Mouse (Mus musculus) brown adipose tissue, adult 24 weeks (tissue): ENCODE data around the gene Rgl3. TPM values are rescaled to one million over a fixed set of nuclear protein-coding genes. Genes with fewer than 3 reads are reported as not detected.

Source experiments
- H3K27ac ChIP-seq: fragments of 200-500 bp; replicated peaks from 2 replicates; pipeline ENCODE4 v1.5.1; 2012; ENCODE audit warnings: low read depth, mild to moderate bottlenecking, low read length
- H3K4me1 ChIP-seq: fragments of 200-500 bp; 2 replicates; pipeline ENCODE4 v1.6.1; 2012; ENCODE audit warnings: low read length, mixed read lengths; ENCODE audit not compliant: control insufficient read depth, insufficient read depth, insufficient read length
- H3K4me3 ChIP-seq: fragments of 200-500 bp; 2 replicates; pipeline ENCODE4 v1.5.1; 2012; ENCODE audit warnings: low read depth, mild to moderate bottlenecking, low read length, moderate library complexity; ENCODE audit not compliant: insufficient read depth
- polyA plus RNA-seq: library from polyadenylated mRNA; stranded (reverse); fragments of >200 nt; gene quantifications from 2 replicates; pipeline ENCODE4 v1.2.4, GENCODE M21; 2012; ENCODE audit not compliant: missing spikeins, insufficient read depth, insufficient read length

The Rgl3 gene
- polyA plus RNA-seq, 1 experiment = 9.2 TPM

- no peak overlapping the region for H3K4me3 ChIP-seq
- no peak overlapping the region for H3K27ac ChIP-seq
- H3K4me1 ChIP-seq = no peaks in the 10 kb centered on the region
These were observed 45.0 kb downstream of the Rgl3 start for GRCm38 (mm10) chr9:21944267-21944666.

DNA sequence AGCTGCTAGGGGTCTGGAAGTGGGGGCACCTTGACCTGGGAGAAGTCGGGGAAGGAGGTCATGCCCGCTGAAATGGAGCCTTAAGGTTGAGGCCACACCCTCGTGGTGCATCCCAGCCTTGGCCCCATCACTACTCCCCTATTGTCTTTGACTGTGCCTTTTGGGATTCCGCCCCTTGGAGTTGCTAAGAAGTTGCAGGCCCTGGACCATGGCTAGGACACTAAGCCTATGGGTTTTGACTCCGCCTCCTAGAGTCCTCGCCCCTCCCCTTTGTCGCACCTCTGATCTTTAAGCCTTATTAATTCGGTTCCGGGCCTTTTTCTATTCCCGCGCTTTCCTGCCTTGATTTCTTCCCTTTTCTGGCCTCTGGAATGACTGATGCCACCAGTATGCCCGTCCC, 45.6 kb downstream of the Rgl3 start:
- Histone ChIP-seq H3K27ac (no peak overlapping the region), H3K4me1 (no peaks in the 10 kb centered on the region), H3K4me3 (no peak overlapping the region)

GRCm38 (mm10) chr9:21943046-21943445, 46.2 kb downstream of the Rgl3 start:
- Histone ChIP-seq H3K4me3 (no peak overlapping the region), H3K27ac (no peak overlapping the region), H3K4me1 (no peaks in the 10 kb centered on the region)

DNA sequence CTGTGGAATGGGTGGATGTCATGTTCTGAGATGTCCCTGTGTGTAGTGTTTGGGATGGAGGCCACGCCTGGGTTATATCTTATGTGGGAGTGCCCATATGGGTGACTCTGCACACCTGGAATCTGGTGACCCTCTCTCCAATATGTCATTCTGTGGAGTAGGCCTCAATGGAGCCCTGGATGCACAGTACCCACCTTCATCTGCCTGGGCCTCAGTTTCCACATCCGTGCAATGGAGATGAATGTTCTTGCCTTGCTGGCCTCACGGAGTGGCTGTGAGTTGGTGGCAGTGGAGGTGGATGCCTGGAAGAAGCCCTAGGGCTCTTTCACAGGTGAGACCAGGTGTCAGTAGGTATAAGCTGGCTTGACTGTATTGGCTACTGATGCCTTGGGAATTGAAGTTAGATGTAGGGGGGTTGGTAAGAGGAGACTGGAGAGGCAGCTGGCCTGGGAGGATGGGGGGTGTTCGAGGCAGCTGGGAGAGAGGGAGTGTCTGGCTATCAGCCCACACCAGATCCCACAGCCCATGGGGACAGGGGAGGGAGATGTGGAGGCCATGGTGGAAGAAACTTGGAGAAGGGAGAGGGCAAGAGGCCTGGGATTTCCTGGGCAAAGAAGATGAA, 50.9 kb downstream of the Rgl3 start:
- H3K27ac ChIP-seq = no peak overlapping the region
- 0 out of 2 replicates have a peak, but pooled peaks cover 3% of the 10 kb centered on the region for H3K4me1 ChIP-seq

DNA sequence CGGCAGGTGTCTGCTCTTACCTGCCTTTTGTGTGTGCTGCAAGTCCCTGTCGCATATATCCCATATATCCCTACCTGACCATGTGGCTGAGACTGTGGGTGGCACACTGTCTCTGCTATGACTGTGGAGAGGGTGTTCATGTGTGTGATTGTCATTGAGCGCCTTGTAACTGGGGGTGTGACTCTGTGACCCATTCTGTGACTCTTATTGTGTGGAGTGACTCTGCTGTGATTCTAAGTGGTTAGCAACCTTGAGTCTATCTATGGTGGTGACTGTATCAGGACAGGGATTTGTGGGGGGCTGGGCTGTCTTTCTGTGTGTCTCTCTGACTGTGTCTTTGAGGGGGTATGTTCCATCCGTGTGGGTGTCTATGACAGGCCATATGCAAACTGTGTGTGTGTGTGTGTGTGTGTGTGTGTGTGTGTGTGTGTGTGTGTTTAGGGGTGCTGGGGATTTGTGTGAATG, 51.5 kb downstream of the Rgl3 start:
- no peak overlapping the region for H3K27ac ChIP-seq
- H3K4me1 ChIP-seq = 0 out of 2 replicates have a peak, but pooled peaks cover 3% of the 10 kb centered on the region
- H3K4me3 ChIP-seq = no peak overlapping the region

More for the DNA sequence above, 50.9 kb downstream of the Rgl3 start:
- H3K4me3 ChIP-seq = no peak overlapping the region

DNA sequence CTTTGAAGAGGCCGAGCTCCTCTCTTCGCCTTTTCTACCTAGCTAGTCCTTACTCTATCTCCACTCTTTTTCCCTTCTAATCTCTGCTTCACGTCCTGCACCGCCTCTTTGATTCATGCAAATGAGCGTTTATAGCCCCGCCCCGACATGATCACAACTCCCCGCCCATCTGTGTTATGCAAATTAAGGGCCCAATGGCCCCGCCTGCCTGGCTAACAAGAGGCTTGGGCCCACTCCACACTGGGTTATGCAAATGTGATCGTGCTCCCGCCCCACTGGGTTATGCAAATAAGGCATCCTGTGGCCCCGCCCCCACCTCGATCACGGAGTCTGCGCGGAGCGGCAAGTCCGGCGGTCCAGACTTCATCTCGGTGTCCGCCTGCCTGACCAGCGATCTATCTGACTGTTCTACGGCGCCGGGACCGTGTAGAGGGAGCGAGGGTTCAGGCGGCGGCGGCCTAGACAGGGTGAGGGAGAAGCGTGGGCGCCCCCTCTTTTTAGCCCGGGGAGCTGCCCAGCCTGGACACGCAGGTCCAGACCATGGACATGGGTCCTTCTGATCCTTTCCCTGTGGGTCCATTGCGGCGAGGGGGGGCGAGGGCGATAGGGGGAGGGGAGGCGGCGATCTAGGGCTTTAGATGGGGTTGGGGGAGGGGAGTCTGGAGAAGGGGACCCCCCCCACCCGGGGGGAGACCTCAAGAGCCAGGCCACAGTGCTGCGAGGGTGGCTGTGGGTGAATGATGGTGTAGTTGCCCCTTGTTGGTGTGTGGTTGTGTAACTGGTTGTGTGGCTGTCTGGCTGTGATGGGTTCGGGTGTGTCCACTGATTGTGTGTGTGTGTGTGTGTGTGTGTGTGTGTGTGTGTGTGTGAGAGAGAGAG, 52.3 kb downstream of the Rgl3 start, which contains the start of gene Plppr2:
Plppr2 (plus strand) TSS at position 342 of the 879 bp plus-strand sequence.
- H3K27ac ChIP-seq = no peak within 1 kb of the TSS
- 0 out of 2 replicates have a peak, but pooled peaks cover 3% of the 10 kb centered on the region for H3K4me1 ChIP-seq
- H3K4me3 ChIP-seq = peak within 1 kb of the TSS; percentile 69

- Histone ChIP-seq H3K27ac (no peak overlapping the region), H3K4me3 (no peak overlapping the region), H3K4me1 (0 out of 2 replicates have a peak, but pooled peaks cover 3% of the 10 kb centered on the region)
These were observed 53.6 kb downstream of the Rgl3 start for GRCm38 (mm10) chr9:21935466-21936131.

DNA sequence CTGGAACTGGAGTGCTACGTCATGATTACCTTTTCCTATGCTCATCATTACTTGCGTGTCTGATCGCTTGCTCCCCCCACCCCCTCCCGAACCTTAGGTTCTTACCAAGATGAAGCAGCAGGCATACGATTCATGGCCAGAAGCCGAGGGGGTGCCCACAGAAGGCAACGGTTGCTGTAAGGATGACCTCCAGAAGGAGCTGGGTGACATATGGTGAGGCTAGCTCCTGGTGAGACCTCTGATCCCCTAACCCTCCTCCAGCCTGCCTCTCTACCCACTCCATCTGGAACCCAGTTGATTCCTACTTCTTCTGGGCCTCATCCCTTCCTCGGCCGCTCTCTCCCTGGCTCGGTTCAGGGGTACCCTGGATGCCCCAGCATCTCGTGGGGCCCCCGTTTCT, 55.2 kb downstream of the Rgl3 start:
- Histone ChIP-seq H3K27ac (no peak overlapping the region), H3K4me1 (0 out of 2 replicates have a peak, but pooled peaks cover 3% of the 10 kb centered on the region), H3K4me3 (no peak overlapping the region)

- Histone ChIP-seq H3K27ac (no peak overlapping the region), H3K4me1 (0 out of 2 replicates have a peak, but pooled peaks cover 3% of the 10 kb centered on the region), H3K4me3 (no peak overlapping the region)
These were observed 56.7 kb downstream of the Rgl3 start for GRCm38 (mm10) chr9:21932445-21933137.

- Histone ChIP-seq H3K4me1 (0 out of 2 replicates have a peak, but pooled peaks cover 3% of the 10 kb centered on the region), H3K27ac (no peak overlapping the region), H3K4me3 (no peak overlapping the region)
These were observed 57.2 kb downstream of the Rgl3 start for GRCm38 (mm10) chr9:21932006-21932405.

DNA sequence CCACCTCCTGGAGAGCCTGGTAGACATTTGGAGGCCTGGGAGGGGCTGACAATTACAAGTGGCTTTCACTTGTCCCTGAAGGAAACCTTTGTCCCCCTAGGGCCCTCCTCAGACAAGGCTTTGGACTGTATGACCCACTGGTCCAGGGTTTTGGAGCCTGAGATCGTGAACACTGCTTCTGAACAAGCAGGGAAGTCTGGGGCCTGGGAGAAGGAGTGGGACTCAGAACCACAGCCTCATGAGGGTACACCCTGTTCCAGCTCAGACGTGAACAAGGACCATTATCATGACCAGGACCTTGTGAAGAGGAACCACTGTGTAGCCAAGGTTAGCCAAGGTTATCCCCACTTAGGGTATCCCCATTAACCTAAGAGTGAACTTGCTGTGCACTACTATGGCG, 60.0 kb downstream of the Rgl3 start:
- Histone ChIP-seq H3K4me1 (peaks cover 10% of the 10 kb centered on the region), H3K27ac (no peak overlapping the region), H3K4me3 (no peak overlapping the region)

- Histone ChIP-seq H3K27ac (peak within 1 kb of the TSS; percentile 32), H3K4me1 (peaks cover 11% of the 10 kb centered on the region)
These were observed 62.0 kb downstream of the Rgl3 start, which contains the start of the genes Ccdc159 and Tmem205 for GRCm38 (mm10) chr9:21927208-21927753. TSS of gene Ccdc159 (plus strand) at chr9:21927471. TSS of gene Tmem205 (minus strand) at chr9:21927556.

GRCm38 (mm10) chr9:21926784-21927183, 62.5 kb downstream of the Rgl3 start:
- peak overlapping the region; percentile 66 for H3K4me3 ChIP-seq
- H3K4me1 ChIP-seq = peaks cover 11% of the 10 kb centered on the region
- peak overlapping the region; percentile 32; the same call in 1 of the 2 replicates for H3K27ac ChIP-seq

More at GRCm38 (mm10) chr9:21927208-21927753, 62.0 kb downstream of the Rgl3 start, which contains the start of the genes Ccdc159 and Tmem205:
- H3K4me3 ChIP-seq = peak within 1 kb of the TSS; percentile 66

DNA sequence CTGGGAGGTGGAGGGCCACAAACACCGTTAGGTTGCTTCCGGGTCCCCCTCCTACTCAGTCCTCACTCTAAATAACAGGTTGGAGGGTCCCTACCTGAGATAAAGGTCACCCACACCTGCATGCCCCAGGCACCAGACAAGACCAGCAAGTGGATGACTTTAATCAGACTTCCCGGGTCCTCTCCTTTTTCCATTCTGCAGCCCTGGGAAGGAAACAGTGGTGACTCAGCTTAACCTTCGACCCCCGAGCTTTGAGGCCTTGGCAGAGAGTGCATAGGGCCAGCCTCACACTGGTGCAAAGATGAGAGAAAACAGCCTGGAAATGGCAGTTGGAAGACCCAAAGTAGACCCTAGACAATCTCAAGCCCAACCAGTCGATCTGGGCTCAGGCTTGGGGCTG, 63.1 kb downstream of the Rgl3 start:
- H3K4me3 ChIP-seq = peak overlapping the region; percentile 7; the same call in 1 of the 2 replicates
- H3K4me1 ChIP-seq = peaks cover 11% of the 10 kb centered on the region
- H3K27ac ChIP-seq = 0 out of 2 replicates have a peak overlapping the region, but pooled peaks have one; percentile 20
